Mouse (Mus musculus): Measurements from ENCODE around the gene Hnrnpl. TPM values are rescaled to one million over a fixed set of nuclear protein-coding genes. Genes with fewer than 3 reads are reported as not detected.

The Hnrnpl gene
- total and polyA plus RNA-seq, 2 experiments from 2014 or later: 171 to 259 TPM

DNA sequence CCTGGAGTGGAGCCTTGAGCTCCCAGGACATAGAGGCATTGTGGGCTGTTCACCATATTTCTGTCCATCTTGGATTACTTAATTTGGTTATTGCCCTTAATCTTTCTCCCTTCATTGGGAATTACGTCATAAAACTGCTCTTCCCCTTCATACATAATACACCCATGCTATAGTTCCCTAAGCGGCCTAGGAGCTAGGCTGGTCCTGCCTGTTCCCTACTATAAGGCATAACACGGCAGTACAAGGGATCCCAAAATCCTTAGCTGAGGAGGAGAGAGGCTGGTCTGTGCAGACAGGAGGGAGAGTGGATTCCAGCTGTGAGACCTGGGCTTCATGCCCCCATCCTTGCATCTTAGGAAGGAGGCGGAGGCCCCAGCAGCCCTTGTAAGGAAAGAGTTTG is 9.6 kb downstream of the Hnrnpl start:
- H3K4me1 ChIP-seq (ENCODE audit: control insufficient read depth, insufficient read depth): peaks cover 21% of the 10 kb centered on the region

DNA sequence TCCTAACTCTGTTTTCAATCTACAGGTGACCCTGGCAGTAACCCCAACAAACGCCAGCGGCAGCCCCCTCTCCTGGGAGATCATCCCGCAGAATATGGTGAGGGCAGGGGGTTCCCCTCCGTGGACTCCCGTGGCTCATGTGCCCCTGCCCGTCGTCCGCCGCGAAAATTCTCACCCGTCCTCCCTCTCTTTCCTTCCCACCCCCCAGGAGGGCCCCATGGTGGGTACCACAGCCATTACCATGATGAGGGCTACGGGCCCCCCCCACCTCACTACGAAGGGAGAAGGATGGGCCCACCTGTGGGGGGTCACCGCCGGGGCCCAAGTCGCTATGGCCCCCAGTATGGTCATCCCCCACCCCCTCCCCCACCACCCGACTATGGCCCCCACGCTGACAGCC is 10.1 kb downstream of the Hnrnpl start:
- Histone ChIP-seq H3K4me3 (ENCODE audit: low read depth, low read length) (no peak overlapping the region), H3K9me3 (replicated peaks; ENCODE audit: control insufficient read depth, low read length) (no peaks in the 10 kb centered on the region), H3K27ac (ENCODE audit: low read depth) (0 out of 2 replicates have a peak overlapping the region, but pooled peaks have one; percentile 39), H3K36me3 (replicated peaks; ENCODE audit: control insufficient read depth, insufficient read depth, low read length) (peaks cover 96% of the 10 kb centered on the region), H3K27me3 (ENCODE audit: control insufficient read depth, insufficient read depth, low read length) (no peaks in the 10 kb centered on the region), H3K9ac (replicated peaks; ENCODE audit: low read depth, low read length) (no peak overlapping the region), H3K4me1 (ENCODE audit: control insufficient read depth, insufficient read depth) (peaks cover 17% of the 10 kb centered on the region), H3K4me2 (ENCODE audit: low read depth, low read length) (no peak overlapping the region)
- ATAC-seq (ENCODE audit: insufficient read depth, low read depth) (no peak), DNase-seq (ENCODE audit: low spot score) (no peak)
- TF ChIP-seq EP300 (IDR thresholded peaks at IDR 0.05; ENCODE audit: low read depth): no peak
- TF ChIP-seq CTCF (IDR thresholded peaks at IDR 0.05; ENCODE audit: low read depth): no peak
- 81% methylated on average over 18 of the region's 18 CpGs for WGBS

More for the DNA sequence above, 9.6 kb downstream of the Hnrnpl start:
- Histone ChIP-seq H3K4me3 (ENCODE audit: low read depth, low read length) (no peak overlapping the region), H3K4me2 (ENCODE audit: low read depth, low read length) (no peak overlapping the region), H3K9ac (replicated peaks; ENCODE audit: low read depth, low read length) (no peak overlapping the region), H3K36me3 (replicated peaks; ENCODE audit: control insufficient read depth, insufficient read depth, low read length) (peaks cover 98% of the 10 kb centered on the region), H3K27me3 (ENCODE audit: control insufficient read depth, insufficient read depth, low read length) (no peaks in the 10 kb centered on the region), H3K27ac (ENCODE audit: low read depth) (peak overlapping the region; percentile 39; the same call in 1 of the 2 replicates), H3K9me3 (replicated peaks; ENCODE audit: control insufficient read depth, low read length) (no peaks in the 10 kb centered on the region)
- ATAC-seq (ENCODE audit: insufficient read depth, low read depth): no peak
- 79% methylated on average over 4 of the region's 4 CpGs for WGBS
- DNase-seq (ENCODE audit: low spot score): no peak
- TF ChIP-seq EP300 (IDR thresholded peaks at IDR 0.05; ENCODE audit: low read depth) (no peak), CTCF (IDR thresholded peaks at IDR 0.05; ENCODE audit: low read depth) (no peak)

DNA sequence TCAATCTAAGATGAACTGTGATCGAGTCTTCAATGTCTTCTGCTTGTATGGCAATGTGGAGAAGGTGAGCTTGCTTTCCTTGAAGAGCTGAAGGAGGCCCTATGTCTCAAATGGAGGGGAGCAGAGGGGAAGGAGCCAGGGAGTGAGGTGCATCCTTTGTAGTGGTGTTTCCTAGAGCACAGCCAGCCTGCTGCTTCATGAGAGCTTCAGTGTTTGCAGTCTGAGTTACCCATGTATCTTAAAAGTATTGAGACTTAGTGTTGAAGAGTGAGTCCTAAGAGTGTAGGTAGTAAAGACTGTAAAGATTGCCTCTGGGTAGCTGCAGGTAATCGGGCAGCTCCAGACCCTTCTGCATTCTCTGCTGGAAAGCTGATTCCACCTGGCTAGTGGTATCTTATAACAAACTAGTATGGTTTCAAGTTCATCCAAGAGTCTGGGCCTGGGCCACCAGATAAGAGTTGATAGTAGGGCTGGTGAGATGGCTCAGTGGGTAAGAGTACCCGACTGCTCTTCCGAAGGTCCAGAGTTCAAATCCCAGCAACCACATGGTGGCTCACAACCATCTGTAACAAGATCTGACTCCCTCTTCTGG is 10.6 kb downstream of the Hnrnpl start:
- Histone ChIP-seq H3K27ac (ENCODE audit: low read depth) (no peak overlapping the region), H3K4me1 (ENCODE audit: control insufficient read depth, insufficient read depth) (peaks cover 19% of the 10 kb centered on the region), H3K4me3 (ENCODE audit: low read depth, low read length) (no peak overlapping the region), H3K4me2 (ENCODE audit: low read depth, low read length) (no peak overlapping the region), H3K27me3 (ENCODE audit: control insufficient read depth, insufficient read depth, low read length) (no peaks in the 10 kb centered on the region), H3K9me3 (replicated peaks; ENCODE audit: control insufficient read depth, low read length) (no peaks in the 10 kb centered on the region), H3K9ac (replicated peaks; ENCODE audit: low read depth, low read length) (no peak overlapping the region), H3K36me3 (replicated peaks; ENCODE audit: control insufficient read depth, insufficient read depth, low read length) (peaks cover 91% of the 10 kb centered on the region)
- no peak for DNase-seq (ENCODE audit: low spot score)
- no peak for ATAC-seq (ENCODE audit: insufficient read depth, low read depth)
- TF ChIP-seq CTCF (IDR thresholded peaks at IDR 0.05; ENCODE audit: low read depth): no peak
- TF ChIP-seq EP300 (IDR thresholded peaks at IDR 0.05; ENCODE audit: low read depth): no peak
- 72% methylated on average over 4 of the region's 4 CpGs for WGBS

DNA sequence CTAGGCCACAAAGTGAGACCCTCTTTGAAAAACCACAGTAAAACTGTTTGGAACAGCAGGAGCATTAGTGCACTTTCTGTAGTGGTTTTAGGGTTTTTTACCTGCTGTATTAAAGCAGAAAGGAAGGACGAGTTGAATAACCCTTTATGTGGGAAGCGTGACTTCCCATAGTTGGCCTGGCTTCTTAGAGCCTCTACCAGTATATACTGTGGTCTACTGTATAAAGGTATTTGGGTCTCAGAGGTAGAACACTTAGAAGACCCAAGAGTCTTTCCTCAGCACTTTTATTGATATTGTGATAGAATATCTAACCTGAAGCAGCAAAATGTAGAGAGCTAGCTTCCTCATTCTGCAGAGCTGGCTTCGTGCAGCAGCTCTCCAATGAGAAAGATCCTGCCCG is 11.2 kb downstream of the Hnrnpl start:
- peaks cover 84% of the 10 kb centered on the region for H3K36me3 ChIP-seq (replicated peaks; ENCODE audit: control insufficient read depth, insufficient read depth, low read length)
- ATAC-seq (ENCODE audit: insufficient read depth, low read depth) (no peak), DNase-seq (ENCODE audit: low spot score) (no peak)
- TF ChIP-seq CTCF (IDR thresholded peaks at IDR 0.05; ENCODE audit: low read depth) (no peak), EP300 (IDR thresholded peaks at IDR 0.05; ENCODE audit: low read depth) (no peak)
- H3K27me3 ChIP-seq (ENCODE audit: control insufficient read depth, insufficient read depth, low read length): no peaks in the 10 kb centered on the region
- no peaks in the 10 kb centered on the region for H3K9me3 ChIP-seq (replicated peaks; ENCODE audit: control insufficient read depth, low read length)
- peaks cover 19% of the 10 kb centered on the region for H3K4me1 ChIP-seq (ENCODE audit: control insufficient read depth, insufficient read depth)
- peak overlapping the region; percentile 66 for H3K27ac ChIP-seq (ENCODE audit: low read depth)
- H3K4me3 ChIP-seq (ENCODE audit: low read depth, low read length): no peak overlapping the region
- H3K9ac ChIP-seq (replicated peaks; ENCODE audit: low read depth, low read length): no peak overlapping the region
- 79% methylated on average over 4 of the region's 4 CpGs for WGBS
- H3K4me2 ChIP-seq (ENCODE audit: low read depth, low read length): no peak overlapping the region

DNA sequence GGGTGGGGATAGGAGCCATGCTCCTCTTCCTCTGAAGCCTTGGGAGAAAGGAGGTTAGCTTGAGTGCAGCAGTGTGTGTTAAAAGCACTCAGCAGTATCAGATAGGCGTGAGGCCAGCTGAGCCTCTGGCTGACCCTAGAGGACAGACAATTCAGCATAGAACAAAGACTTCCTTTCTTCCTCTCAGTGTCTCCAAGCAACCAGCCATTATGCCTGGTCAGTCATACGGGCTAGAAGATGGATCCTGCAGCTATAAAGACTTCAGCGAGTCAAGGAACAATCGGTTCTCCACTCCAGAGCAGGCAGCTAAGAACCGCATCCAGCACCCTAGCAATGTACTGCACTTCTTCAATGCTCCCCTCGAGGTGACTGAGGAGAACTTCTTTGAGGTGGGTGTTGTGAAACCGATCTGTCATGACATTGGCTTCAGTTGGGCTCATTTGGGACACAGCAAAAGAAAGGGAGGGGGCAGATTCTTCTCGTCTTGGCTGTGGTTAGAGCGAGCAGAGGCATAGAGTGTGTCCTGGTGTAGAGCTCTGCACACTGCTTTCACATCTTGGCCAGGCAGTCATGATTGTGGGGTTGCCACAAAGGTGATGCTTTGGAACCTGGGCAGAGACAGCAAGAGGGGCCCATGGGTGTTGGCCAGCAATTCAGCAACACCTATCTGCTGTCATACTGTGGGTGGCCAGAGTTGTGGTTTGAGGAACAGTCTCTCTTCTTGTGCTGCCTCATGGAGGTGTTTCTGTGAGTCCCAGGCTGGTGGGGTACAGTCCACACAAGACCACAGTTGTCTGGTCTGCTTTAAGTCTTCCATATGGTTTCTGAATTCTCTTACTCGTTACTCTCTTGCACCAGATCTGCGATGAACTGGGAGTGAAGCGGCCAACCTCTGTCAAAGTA is 12.3 kb downstream of the Hnrnpl start:
- Histone ChIP-seq H3K27ac (ENCODE audit: low read depth) (peak overlapping the region; percentile 66), H3K27me3 (ENCODE audit: control insufficient read depth, insufficient read depth, low read length) (no peaks in the 10 kb centered on the region), H3K9me3 (replicated peaks; ENCODE audit: control insufficient read depth, low read length) (no peaks in the 10 kb centered on the region), H3K4me1 (ENCODE audit: control insufficient read depth, insufficient read depth) (peaks cover 19% of the 10 kb centered on the region), H3K4me2 (ENCODE audit: low read depth, low read length) (no peak overlapping the region), H3K9ac (replicated peaks; ENCODE audit: low read depth, low read length) (no peak overlapping the region), H3K36me3 (replicated peaks; ENCODE audit: control insufficient read depth, insufficient read depth, low read length) (peaks cover 74% of the 10 kb centered on the region), H3K4me3 (ENCODE audit: low read depth, low read length) (no peak overlapping the region)
- TF ChIP-seq CTCF (IDR thresholded peaks at IDR 0.05; ENCODE audit: low read depth) (no peak), EP300 (IDR thresholded peaks at IDR 0.05; ENCODE audit: low read depth) (no peak)
- DNase-seq (ENCODE audit: low spot score) (no peak), ATAC-seq (ENCODE audit: insufficient read depth, low read depth) (no peak)
- 52% methylated on average over 12 of the region's 12 CpGs for WGBS
